Mouse (Mus musculus) forebrain, embryonic 16.5 days (tissue): ENCODE measurements around the gene Dll3. TPM values are rescaled to one million over a fixed set of nuclear protein-coding genes. Genes with fewer than 3 reads are reported as not detected.
"Not testable (repeated sequence)": the region's sequence is repeated elsewhere in the genome, so short reads cannot be mapped to it uniquely, and the experiment has no call there.

Source experiments
- ATAC-seq: fragments of 200-750 bp; cut with Nextera tagmentation; 2 replicates; pipeline ENCODE4 v1.8.0; 2017; ENCODE audit warnings: mild to moderate bottlenecking, moderate library complexity
- H3K27ac ChIP-seq: fragments of 300-500 bp; sonication (generic); 2 replicates; pipeline ENCODE4 v1.5.1; 2014; ENCODE audit warnings: low read length, control low read depth
- H3K27me3 ChIP-seq: fragments of 300-500 bp; sonication (generic); replicated peaks from 2 replicates; pipeline ENCODE4 v1.6.1; 2014; ENCODE audit warnings: low read length; ENCODE audit not compliant: control insufficient read depth, insufficient read depth
- H3K36me3 ChIP-seq: fragments of 300-500 bp; sonication (generic); 2 replicates; pipeline ENCODE4 v1.6.1; 2014; ENCODE audit not compliant: control insufficient read depth, insufficient read depth
- H3K4me1 ChIP-seq: fragments of 300-500 bp; sonication (generic); replicated peaks from 2 replicates; pipeline ENCODE4 v1.6.1; 2014; ENCODE audit warnings: low read length; ENCODE audit not compliant: control insufficient read depth, insufficient read depth
- H3K4me2 ChIP-seq: fragments of 300-500 bp; sonication (generic); 2 replicates; pipeline ENCODE4 v1.6.1; 2014; ENCODE audit warnings: mild to moderate bottlenecking, low read length, control low read depth
- H3K4me3 ChIP-seq: fragments of 300-500 bp; sonication (generic); replicated peaks from 2 replicates; pipeline ENCODE4 v1.5.1; 2014; ENCODE audit warnings: mild to moderate bottlenecking, low read length, control low read depth
- H3K9ac ChIP-seq: fragments of 300-500 bp; sonication (generic); replicated peaks from 2 replicates; pipeline ENCODE4 v1.6.1; 2014; ENCODE audit warnings: low read depth, low read length, control low read depth
- H3K9me3 ChIP-seq: fragments of 300-500 bp; sonication (generic); 2 replicates; pipeline ENCODE4 v1.6.1; 2016; ENCODE audit warnings: low read length; ENCODE audit not compliant: control insufficient read depth
- WGBS: fragments of 180-500 bp; shearing (Covaris S2); extraction: QIAGEN DNeasy Blood & Tissue Kit; methylation state at CpG from one replicate; pipeline ENCODE4 v1.1.7; 2014; 5-methylcytosine and 5-hydroxymethylcytosine counted together
- polyA plus RNA-seq: library from polyadenylated mRNA; unstranded; fragments of >200 nt; fragmentation: Nextera tagmentation; extraction: Ambion mirVana; gene quantifications from 2 replicates; pipeline ENCODE4 v1.2.1, GENCODE M21; 2015

Dll3 gene
- polyA plus RNA-seq, 1 experiment from 2014 or later = 9.9 TPM

GRCm38 (mm10) chr7:28267129-28268041, 34.7 kb downstream of the Dll3 start, which contains the start of gene Eid2:
Gene Eid2, plus strand, starts transcription at chr7:28267881.
- Histone ChIP-seq H3K36me3 (peaks cover 6% of the 10 kb centered on the region; the same call in 1 of the 2 replicates), H3K27ac (peak within 1 kb of the TSS; percentile 83), H3K4me2 (peak within 1 kb of the TSS; percentile 66), H3K4me3 (peak within 1 kb of the TSS; percentile 86), H3K27me3 (no peaks in the 10 kb centered on the region), H3K9ac (peak within 1 kb of the TSS; percentile 97), H3K9me3 (no peaks in the 10 kb centered on the region; the same call in 1 of the 2 replicates), H3K4me1 (peaks cover 11% of the 10 kb centered on the region)
- ATAC-seq = peak; percentile 96
- WGBS = 8% methylated on average over 49 of the region's 57 CpGs

GRCm38 (mm10) chr7:28265391-28265790, 36.6 kb downstream of the Dll3 start:
- ATAC-seq = no peak
- 0 out of 2 replicates have a peak, but pooled peaks cover 2% of the 10 kb centered on the region for H3K36me3 ChIP-seq
- 85% methylated on average over 13 of the region's 13 CpGs for WGBS

GRCm38 (mm10) chr7:28263786-28264185, 38.3 kb downstream of the Dll3 start:
- Histone ChIP-seq H3K27me3 (no peaks in the 10 kb centered on the region), H3K36me3 (no peaks in the 10 kb centered on the region), H3K9ac (no peak overlapping the region), H3K4me3 (no peak overlapping the region), H3K27ac (no peak overlapping the region), H3K4me2 (no peak overlapping the region), H3K9me3 (no peaks in the 10 kb centered on the region), H3K4me1 (peaks cover 3% of the 10 kb centered on the region)
- 4% methylated on average over 15 of the region's 15 CpGs for WGBS
- no peak for ATAC-seq

More at GRCm38 (mm10) chr7:28265391-28265790, 36.6 kb downstream of the Dll3 start:
- no peak overlapping the region for H3K4me3 ChIP-seq
- H3K4me2 ChIP-seq = no peak overlapping the region
- H3K27ac ChIP-seq = no peak overlapping the region
- no peaks in the 10 kb centered on the region for H3K27me3 ChIP-seq
- peaks cover 11% of the 10 kb centered on the region for H3K4me1 ChIP-seq
- H3K9me3 ChIP-seq = no peaks in the 10 kb centered on the region; the same call in 1 of the 2 replicates
- H3K9ac ChIP-seq = no peak overlapping the region

- no peak overlapping the region for H3K4me2 ChIP-seq
- no peak overlapping the region for H3K4me3 ChIP-seq
- no peak for ATAC-seq
- WGBS = 32% methylated on average over 5 of the region's 5 CpGs
- H3K9ac ChIP-seq = no peak overlapping the region
- no peaks in the 10 kb centered on the region for H3K9me3 ChIP-seq
- H3K27ac ChIP-seq = no peak overlapping the region
- no peaks in the 10 kb centered on the region for H3K36me3 ChIP-seq
- no peaks in the 10 kb centered on the region for H3K27me3 ChIP-seq
- H3K4me1 ChIP-seq = no peaks in the 10 kb centered on the region
These were observed 39.2 kb downstream of the Dll3 start for GRCm38 (mm10) chr7:28262861-28263260.

GRCm38 (mm10) chr7:28255476-28255875, 46.6 kb downstream of the Dll3 start:
- peaks cover 4% of the 10 kb centered on the region for H3K9me3 ChIP-seq
- no peak overlapping the region for H3K4me3 ChIP-seq
- no peak overlapping the region for H3K27ac ChIP-seq

GRCm38 (mm10) chr7:28254591-28254990, 47.4 kb downstream of the Dll3 start:
- Histone ChIP-seq H3K27me3 (no peaks in the 10 kb centered on the region), H3K4me1 (no peaks in the 10 kb centered on the region), H3K4me3 (no peak overlapping the region), H3K9ac (no peak overlapping the region), H3K27ac (no peak overlapping the region), H3K36me3 (no peaks in the 10 kb centered on the region), H3K9me3 (peaks cover 4% of the 10 kb centered on the region), H3K4me2 (no peak overlapping the region)
- WGBS = 94% methylated on average over 6 of the region's 6 CpGs
- no peak for ATAC-seq

More at GRCm38 (mm10) chr7:28255476-28255875, 46.6 kb downstream of the Dll3 start:
- no peaks in the 10 kb centered on the region for H3K4me1 ChIP-seq
- no peaks in the 10 kb centered on the region for H3K27me3 ChIP-seq
- ATAC-seq = no peak
- no peak overlapping the region for H3K9ac ChIP-seq
- no peaks in the 10 kb centered on the region for H3K36me3 ChIP-seq
- 84% methylated on average over 6 of the region's 6 CpGs for WGBS
- H3K4me2 ChIP-seq = no peak overlapping the region

GRCm38 (mm10) chr7:28251976-28252375, 50.1 kb downstream of the Dll3 start:
- H3K4me1 ChIP-seq = no peaks in the 10 kb centered on the region
- H3K9me3 ChIP-seq = peaks cover 4% of the 10 kb centered on the region
- H3K4me2 ChIP-seq = no peak overlapping the region
- no peak overlapping the region for H3K9ac ChIP-seq
- no peak for ATAC-seq
- H3K27ac ChIP-seq = no peak overlapping the region
- H3K27me3 ChIP-seq = no peaks in the 10 kb centered on the region
- 88% methylated on average over 17 of the region's 17 CpGs for WGBS
- no peaks in the 10 kb centered on the region for H3K36me3 ChIP-seq
- H3K4me3 ChIP-seq = no peak overlapping the region

GRCm38 (mm10) chr7:28248957-28249356, 53.1 kb downstream of the Dll3 start:
- ATAC-seq = no peak
- no peak overlapping the region for H3K4me3 ChIP-seq
- H3K4me2 ChIP-seq = no peak overlapping the region
- no peaks in the 10 kb centered on the region for H3K9me3 ChIP-seq
- no peaks in the 10 kb centered on the region for H3K27me3 ChIP-seq
- no peak overlapping the region for H3K27ac ChIP-seq
- WGBS = 92% methylated on average over 3 of the region's 3 CpGs
- H3K4me1 ChIP-seq = no peaks in the 10 kb centered on the region
- no peaks in the 10 kb centered on the region for H3K36me3 ChIP-seq
- H3K9ac ChIP-seq = no peak overlapping the region

- H3K36me3 ChIP-seq, H3K4me3 ChIP-seq, H3K4me2 ChIP-seq, H3K9me3 ChIP-seq, H3K27ac ChIP-seq, H3K9ac ChIP-seq, H3K4me1 ChIP-seq, ATAC-seq, H3K27me3 ChIP-seq: not testable (repeated sequence)
- 62% methylated on average over 2 of the region's 2 CpGs for WGBS
These were observed 58.1 kb downstream of the Dll3 start for GRCm38 (mm10) chr7:28243943-28244342.
